Mouse (Mus musculus) heart, embryonic 12.5 days (tissue): ENCODE results near the gene Nfib. TPM values are rescaled to one million over a fixed set of nuclear protein-coding genes. Genes with fewer than 3 reads are reported as not detected.
A peak's percentile ranks its signal among the peaks of the same experiment; 100 is the strongest.

ENCODE experiments used
- ATAC-seq: fragments of 200-750 bp; cut with Nextera tagmentation; 2 replicates; pipeline ENCODE4 v1.8.0; 2017; ENCODE audit warnings: moderate TSS enrichment, moderate library complexity; ENCODE audit not compliant: insufficient number of reproducible peaks, low FRiP score
- H3K27ac ChIP-seq: fragments of 300-500 bp; sonication (generic); 2 replicates; pipeline ENCODE4 v1.5.1; 2016; ENCODE audit warnings: mild to moderate bottlenecking, moderate library complexity; ENCODE audit not compliant: poor library complexity, severe bottlenecking
- H3K27me3 ChIP-seq: fragments of 300-500 bp; sonication (generic); replicated peaks from 2 replicates; pipeline ENCODE4 v1.6.1; 2016; ENCODE audit warnings: mild to moderate bottlenecking, moderate library complexity
- H3K36me3 ChIP-seq: fragments of 300-500 bp; sonication (generic); 2 replicates; pipeline ENCODE4 v1.6.1; 2016; ENCODE audit warnings: mild to moderate bottlenecking, moderate library complexity
- H3K4me1 ChIP-seq: fragments of 300-500 bp; sonication (generic); replicated peaks from 2 replicates; pipeline ENCODE4 v1.6.1; 2016; ENCODE audit warnings: mild to moderate bottlenecking
- H3K4me2 ChIP-seq: fragments of 300-500 bp; sonication (generic); 2 replicates; pipeline ENCODE4 v1.6.1; 2016; ENCODE audit warnings: mild to moderate bottlenecking, moderate library complexity
- H3K4me3 ChIP-seq: fragments of 300-500 bp; sonication (generic); 2 replicates; pipeline ENCODE4 v1.5.1; 2016; ENCODE audit warnings: mild to moderate bottlenecking
- H3K9ac ChIP-seq: fragments of 300-500 bp; sonication (generic); 2 replicates; pipeline ENCODE4 v1.6.1; 2016; ENCODE audit warnings: mild to moderate bottlenecking, moderate library complexity
- H3K9me3 ChIP-seq: fragments of 300-500 bp; sonication (generic); replicated peaks from 2 replicates; pipeline ENCODE4 v1.6.1; 2016; ENCODE audit warnings: mild to moderate bottlenecking, moderate library complexity
- WGBS: fragments of 180-500 bp; shearing (Covaris S2); methylation state at CpG from one replicate; pipeline ENCODE4 v1.1.7; 2016; 5-methylcytosine and 5-hydroxymethylcytosine counted together
- polyA plus RNA-seq: library from polyadenylated mRNA; unstranded; fragments of >200 nt; fragmentation: Nextera tagmentation; extraction: Ambion mirVana; gene quantifications from 2 replicates; pipeline ENCODE4 v1.2.1, GENCODE M21; 2016

Gene Nfib
- polyA plus RNA-seq, 1 experiment from 2014 or later = 57.5 TPM

GRCm38 (mm10) chr4:82385638-82386037, 319.9 kb downstream of the Nfib start:
- Histone ChIP-seq H3K27me3 (no peaks in the 10 kb centered on the region), H3K4me3 (no peak overlapping the region), H3K9me3 (no peaks in the 10 kb centered on the region), H3K4me1 (peaks cover 58% of the 10 kb centered on the region), H3K9ac (no peak overlapping the region), H3K27ac (peak overlapping the region; percentile 65), H3K36me3 (peaks cover 11% of the 10 kb centered on the region), H3K4me2 (peak overlapping the region; percentile 24; the same call in 1 of the 2 replicates)
- no peak for ATAC-seq
- 29% methylated on average over 4 of the region's 4 CpGs for WGBS

DNA sequence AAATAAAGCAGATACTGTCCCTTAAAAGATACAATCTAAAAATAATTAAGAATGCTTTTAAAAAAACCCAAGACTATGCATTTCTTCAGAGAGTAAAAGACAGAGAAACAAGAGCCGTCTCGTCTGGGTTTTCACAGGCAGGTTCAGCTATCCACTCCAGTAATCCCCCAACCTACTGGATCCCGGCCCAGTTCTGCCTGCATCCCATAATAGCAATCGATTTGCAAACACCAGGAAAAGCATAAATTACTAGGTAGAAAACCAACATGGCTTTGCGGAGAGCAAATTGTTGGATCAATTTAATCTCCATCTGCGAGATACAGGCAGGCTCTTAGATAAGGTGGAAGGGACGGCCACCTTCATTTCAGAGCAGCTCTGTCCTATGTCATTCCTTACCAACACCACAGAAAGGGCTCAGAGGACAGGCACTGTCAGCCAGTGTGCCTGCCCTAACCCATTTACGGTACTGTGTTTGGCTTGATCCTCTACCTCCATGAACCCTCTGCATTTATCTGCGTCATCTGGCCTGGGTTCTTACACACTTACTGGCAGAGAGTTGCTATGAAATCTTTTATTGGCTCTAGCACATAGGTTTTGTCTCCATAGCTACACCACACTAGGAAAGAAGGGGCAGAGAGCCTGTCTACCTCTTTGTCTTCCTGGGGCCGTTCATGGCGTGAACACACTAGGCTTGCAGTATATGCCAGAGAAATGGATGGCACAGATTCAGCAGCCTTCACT, 321.4 kb downstream of the Nfib start:
- Histone ChIP-seq H3K4me1 (peaks cover 56% of the 10 kb centered on the region), H3K9ac (no peak overlapping the region), H3K36me3 (peaks cover 8% of the 10 kb centered on the region; the same call in 1 of the 2 replicates), H3K27ac (peak overlapping the region; percentile 81), H3K4me2 (no peak overlapping the region), H3K4me3 (no peak overlapping the region), H3K9me3 (no peaks in the 10 kb centered on the region), H3K27me3 (no peaks in the 10 kb centered on the region)
- WGBS = 36% methylated on average over 11 of the region's 11 CpGs
- no peak for ATAC-seq

DNA sequence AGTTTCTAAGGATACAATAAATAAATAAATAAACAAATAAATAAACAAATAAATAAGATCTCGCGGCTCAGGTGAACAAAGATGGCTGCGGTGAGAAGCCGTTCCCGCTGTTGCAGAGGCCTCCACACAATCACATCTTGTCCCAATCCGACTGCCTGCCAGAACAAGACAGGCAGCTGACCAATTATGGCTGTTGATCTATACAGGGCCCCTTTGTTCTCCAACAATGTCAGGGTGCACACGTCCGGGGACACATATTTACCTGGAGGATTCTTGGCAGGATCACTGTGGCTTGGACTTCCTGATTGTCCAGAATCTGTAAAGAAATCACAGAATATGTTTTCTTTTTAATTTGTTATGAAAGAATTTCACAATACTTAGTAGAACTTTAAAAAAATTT, 322.2 kb downstream of the Nfib start:
- Histone ChIP-seq H3K36me3 (peaks cover 8% of the 10 kb centered on the region; the same call in 1 of the 2 replicates), H3K9me3 (no peaks in the 10 kb centered on the region), H3K4me1 (peaks cover 55% of the 10 kb centered on the region), H3K27me3 (no peaks in the 10 kb centered on the region), H3K4me2 (no peak overlapping the region), H3K9ac (no peak overlapping the region), H3K27ac (no peak overlapping the region), H3K4me3 (no peak overlapping the region)
- WGBS = 79% methylated on average over 8 of the region's 8 CpGs
- no peak for ATAC-seq

DNA sequence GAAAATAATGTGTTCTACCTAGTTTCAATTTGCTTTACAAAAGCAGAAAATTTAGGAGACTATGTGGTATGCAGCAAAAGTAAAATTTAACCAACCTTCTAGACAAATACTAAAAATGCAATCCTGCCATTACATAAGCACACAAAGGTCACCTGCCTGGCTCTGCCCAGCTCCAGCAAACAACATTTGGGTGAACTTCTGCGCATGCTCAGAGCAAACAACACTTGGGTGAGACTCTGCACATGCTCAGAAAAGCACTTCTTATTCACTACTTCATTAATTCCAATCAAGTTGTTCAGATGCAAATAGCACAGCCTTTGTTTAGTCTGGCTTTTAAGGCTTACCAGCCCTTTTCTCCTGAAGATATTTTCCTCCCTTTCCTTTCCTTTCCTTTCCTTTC, 323.8 kb downstream of the Nfib start:
- Histone ChIP-seq H3K4me3 (no peak overlapping the region), H3K36me3 (peaks cover 5% of the 10 kb centered on the region; the same call in 1 of the 2 replicates), H3K4me2 (no peak overlapping the region), H3K27ac (no peak overlapping the region), H3K9ac (no peak overlapping the region), H3K4me1 (peaks cover 53% of the 10 kb centered on the region), H3K9me3 (no peaks in the 10 kb centered on the region), H3K27me3 (no peaks in the 10 kb centered on the region)
- ATAC-seq = no peak
- 84% methylated on average over 1 of the region's 1 CpGs for WGBS

- H3K27ac ChIP-seq = no peak overlapping the region
- H3K4me2 ChIP-seq = no peak overlapping the region
- ATAC-seq = no peak
- peaks cover 5% of the 10 kb centered on the region; the same call in 1 of the 2 replicates for H3K36me3 ChIP-seq
- H3K9ac ChIP-seq = no peak overlapping the region
- peaks cover 47% of the 10 kb centered on the region for H3K4me1 ChIP-seq
- H3K27me3 ChIP-seq = no peaks in the 10 kb centered on the region
- H3K4me3 ChIP-seq = no peak overlapping the region
- H3K9me3 ChIP-seq = no peaks in the 10 kb centered on the region
Measured at GRCm38 (mm10) chr4:82380578-82380977, 325.0 kb downstream of the Nfib start.

DNA sequence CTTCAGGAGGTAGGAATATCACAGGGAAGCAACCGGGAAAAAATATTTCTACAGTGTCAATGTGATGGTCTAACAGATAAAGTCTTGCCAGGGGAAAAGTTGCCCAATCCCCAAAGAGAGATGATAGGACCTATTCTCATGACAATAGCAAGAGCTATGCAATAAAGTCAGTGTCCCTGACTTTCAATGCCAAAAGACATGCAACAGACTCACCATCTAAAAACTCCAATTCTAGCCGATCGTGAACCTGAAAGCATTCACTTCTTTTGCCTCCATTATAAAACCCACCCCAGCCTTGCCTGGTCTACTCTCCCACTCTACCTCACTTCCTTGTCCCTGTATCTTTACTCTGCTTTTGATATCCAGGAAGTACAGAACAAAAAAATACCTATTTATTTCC, 327.5 kb downstream of the Nfib start:
- Histone ChIP-seq H3K36me3 (peaks cover 11% of the 10 kb centered on the region; the same call in 1 of the 2 replicates), H3K9ac (no peak overlapping the region), H3K9me3 (no peaks in the 10 kb centered on the region), H3K27ac (no peak overlapping the region), H3K27me3 (no peaks in the 10 kb centered on the region), H3K4me3 (no peak overlapping the region), H3K4me1 (peaks cover 40% of the 10 kb centered on the region), H3K4me2 (no peak overlapping the region)
- WGBS = 84% methylated on average over 3 of the region's 3 CpGs
- no peak for ATAC-seq

DNA sequence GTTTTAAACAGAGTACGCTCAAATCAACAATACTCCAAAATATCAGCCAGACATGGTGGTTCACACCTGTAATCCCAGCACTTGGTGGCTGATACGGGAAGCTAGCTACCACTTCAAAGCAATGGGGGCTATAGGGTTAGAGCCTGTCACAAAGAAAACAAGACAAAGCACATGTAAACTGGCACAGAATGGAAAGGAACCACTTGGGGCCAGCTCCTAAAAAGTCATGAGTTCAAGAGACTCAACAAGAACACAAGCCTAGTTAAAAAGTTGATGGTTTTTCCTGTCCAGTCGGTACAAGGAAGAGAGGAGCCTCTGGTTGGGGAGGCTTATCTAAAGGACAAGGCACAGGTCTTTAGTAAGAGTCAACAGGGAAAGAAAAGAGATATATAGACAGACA, 327.9 kb downstream of the Nfib start:
- ATAC-seq = no peak
- H3K4me3 ChIP-seq = no peak overlapping the region
- H3K27me3 ChIP-seq = no peaks in the 10 kb centered on the region
- no peak overlapping the region for H3K27ac ChIP-seq
- WGBS = 75% methylated on average over 3 of the region's 3 CpGs
- no peaks in the 10 kb centered on the region for H3K9me3 ChIP-seq
- peaks cover 42% of the 10 kb centered on the region for H3K4me1 ChIP-seq
- no peak overlapping the region for H3K4me2 ChIP-seq
- H3K9ac ChIP-seq = no peak overlapping the region
- peaks cover 11% of the 10 kb centered on the region for H3K36me3 ChIP-seq

DNA sequence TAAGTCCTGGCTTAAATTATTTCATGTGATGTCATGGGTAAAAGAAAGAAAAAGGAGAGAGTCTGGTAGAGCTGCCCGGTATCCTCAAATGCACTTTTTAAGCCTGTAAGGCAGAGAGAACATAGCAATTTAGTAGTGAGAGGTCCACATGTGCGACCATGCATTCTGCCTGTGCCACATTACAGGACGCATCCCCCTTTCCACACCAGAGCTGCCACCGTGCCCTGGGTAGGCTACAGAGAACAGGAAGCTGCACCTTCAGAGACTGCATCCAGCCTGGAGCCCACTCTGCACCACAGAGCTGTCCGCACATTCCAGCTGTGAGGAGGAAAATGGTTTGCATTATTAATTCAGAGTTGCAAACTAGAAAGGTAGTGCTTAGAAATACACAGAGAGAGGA, 331.0 kb downstream of the Nfib start:
- H3K27me3 ChIP-seq = no peaks in the 10 kb centered on the region
- H3K9me3 ChIP-seq = no peaks in the 10 kb centered on the region
- no peak overlapping the region for H3K4me3 ChIP-seq
- H3K9ac ChIP-seq = no peak overlapping the region
- H3K27ac ChIP-seq = no peak overlapping the region
- H3K36me3 ChIP-seq = peaks cover 9% of the 10 kb centered on the region
- H3K4me1 ChIP-seq = peaks cover 40% of the 10 kb centered on the region
- no peak for ATAC-seq
- no peak overlapping the region for H3K4me2 ChIP-seq
- 60% methylated on average over 5 of the region's 5 CpGs for WGBS

DNA sequence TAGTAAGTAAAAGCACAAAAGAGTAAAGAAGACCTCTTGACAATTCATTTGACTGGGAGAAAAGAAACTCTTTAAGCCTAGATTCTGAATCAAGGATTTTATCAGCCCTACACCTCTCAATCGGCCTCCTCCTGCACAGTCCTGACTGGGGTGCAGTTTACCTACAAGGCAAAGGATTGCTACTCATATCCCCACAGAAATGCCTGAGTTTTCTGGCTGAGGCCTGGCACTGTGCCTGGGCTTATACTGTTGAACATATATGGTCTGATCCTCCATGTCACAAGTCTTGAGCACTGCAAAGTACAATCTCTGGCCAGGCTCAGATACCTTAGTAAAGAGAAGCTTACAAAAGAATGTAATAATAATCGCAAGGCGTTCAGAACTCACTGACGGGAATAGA, 333.3 kb downstream of the Nfib start:
- ATAC-seq = no peak
- peak overlapping the region; percentile 3; the same call in 1 of the 2 replicates for H3K27ac ChIP-seq
- no peaks in the 10 kb centered on the region for H3K27me3 ChIP-seq
- H3K4me1 ChIP-seq = peaks cover 44% of the 10 kb centered on the region
- peaks cover 9% of the 10 kb centered on the region for H3K36me3 ChIP-seq
- no peaks in the 10 kb centered on the region for H3K9me3 ChIP-seq
- H3K9ac ChIP-seq = no peak overlapping the region
- 68% methylated on average over 4 of the region's 4 CpGs for WGBS
- no peak overlapping the region for H3K4me3 ChIP-seq
- no peak overlapping the region for H3K4me2 ChIP-seq

- no peak overlapping the region for H3K9ac ChIP-seq
- no peak overlapping the region for H3K27ac ChIP-seq
- H3K4me2 ChIP-seq = no peak overlapping the region
- peaks cover 40% of the 10 kb centered on the region for H3K4me1 ChIP-seq
- peaks cover 9% of the 10 kb centered on the region for H3K36me3 ChIP-seq
- no peak overlapping the region for H3K4me3 ChIP-seq
- no peak for ATAC-seq
- H3K27me3 ChIP-seq = no peaks in the 10 kb centered on the region
- 86% methylated on average over 4 of the region's 4 CpGs for WGBS
- H3K9me3 ChIP-seq = no peaks in the 10 kb centered on the region
Measured at GRCm38 (mm10) chr4:82371471-82371870, 334.1 kb downstream of the Nfib start.

GRCm38 (mm10) chr4:82369011-82369776, 336.4 kb downstream of the Nfib start:
- Histone ChIP-seq H3K27ac (no peak overlapping the region), H3K27me3 (no peaks in the 10 kb centered on the region), H3K9ac (no peak overlapping the region), H3K9me3 (no peaks in the 10 kb centered on the region), H3K36me3 (peaks cover 9% of the 10 kb centered on the region), H3K4me1 (peaks cover 39% of the 10 kb centered on the region), H3K4me2 (no peak overlapping the region), H3K4me3 (no peak overlapping the region)
- ATAC-seq = no peak
- 78% methylated on average over 6 of the region's 6 CpGs for WGBS
